Mouse (Mus musculus): ENCODE data around the gene Ptk6. TPM values are rescaled to one million over a fixed set of nuclear protein-coding genes. Genes with fewer than 3 reads are reported as not detected.

The Ptk6 gene
- polyA plus RNA-seq, 1 experiment from 2014 or later = 0.05 TPM

DNA sequence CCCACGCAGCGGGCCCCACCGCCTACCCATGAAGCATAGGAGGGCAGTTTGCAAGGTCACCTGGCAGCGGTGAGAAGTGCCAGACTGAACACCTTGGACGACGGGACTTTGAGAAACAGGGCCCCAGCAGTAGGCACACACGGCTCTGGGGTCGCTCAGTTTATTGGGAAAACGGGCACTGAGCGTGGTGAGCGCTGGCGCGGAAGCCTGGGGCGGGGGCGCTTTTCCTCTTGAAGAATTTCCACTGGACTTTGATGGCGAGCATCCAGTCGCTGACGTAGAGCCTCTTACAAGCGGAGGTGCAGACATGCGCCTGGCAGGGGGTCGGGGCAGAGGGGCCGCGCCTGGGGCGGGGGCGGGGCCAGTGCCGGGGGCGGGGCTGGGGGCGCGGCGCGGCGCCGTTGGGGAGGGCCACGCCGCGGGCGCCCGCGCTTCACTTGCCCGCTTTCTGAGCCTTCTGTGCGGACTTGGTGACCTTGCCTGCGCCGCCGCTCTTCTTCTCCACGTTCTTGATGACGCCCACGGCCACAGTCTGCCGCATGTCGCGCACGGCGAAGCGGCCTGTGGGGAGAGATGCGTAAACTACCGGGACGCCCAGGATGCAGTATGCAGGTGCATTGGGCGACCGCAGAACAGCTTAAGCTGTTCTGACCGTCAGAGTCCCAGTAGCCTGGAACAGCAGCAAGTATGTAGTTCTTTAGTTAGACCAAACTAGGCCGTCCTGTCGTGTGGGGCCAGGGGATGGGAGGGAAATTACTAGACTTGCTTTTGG lies 54.9 kb downstream of the Ptk6 start:
- Histone ChIP-seq H3K27me3 (peaks cover 41% of the 10 kb centered on the region), H3K4me2 (peak overlapping the region; percentile 91), H3K27ac (no peak overlapping the region), H3K9me3 (no peaks in the 10 kb centered on the region), H3K36me3 (no peaks in the 10 kb centered on the region), H3K9ac (0 out of 2 replicates have a peak overlapping the region, but pooled peaks have one; percentile 9), H3K4me3 (peak overlapping the region; percentile 38), H3K4me1 (peaks cover 10% of the 10 kb centered on the region)
- peak; percentile 60; the same call in 1 of the 2 replicates for ATAC-seq (ENCODE audit: borderline replicate concordance, extremely low read depth, low FRiP score, low TSS enrichment)
- WGBS = under 1% methylated on average over 47 of the region's 61 CpGs

DNA sequence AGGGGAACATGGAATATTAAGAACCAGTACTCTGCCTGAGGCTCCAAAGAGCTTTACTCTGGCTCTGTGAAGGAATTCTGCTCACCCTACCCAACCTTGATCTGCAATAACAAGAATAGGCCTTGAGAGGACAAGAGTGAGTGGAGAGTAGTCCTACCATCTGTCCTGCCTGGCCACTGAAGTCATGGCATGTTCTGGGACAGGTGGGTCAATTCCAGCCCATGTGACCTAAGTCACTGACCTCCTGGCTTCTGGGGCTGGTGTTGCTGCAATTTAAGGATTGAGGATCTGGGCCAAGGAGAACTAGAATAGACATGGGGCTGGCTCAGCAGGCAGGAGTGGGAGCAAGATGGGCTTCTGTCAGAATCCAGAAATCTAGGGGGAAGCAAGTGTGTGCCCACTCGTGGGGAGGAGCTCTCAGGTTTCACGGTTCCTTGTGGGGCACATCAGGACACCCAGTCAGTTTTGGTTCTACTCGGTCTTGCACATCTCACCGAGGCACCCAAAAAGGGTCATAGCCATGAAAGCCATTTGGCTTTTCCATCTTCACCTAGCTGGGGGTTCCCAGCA lies 55.5 kb downstream of the Ptk6 start:
- no peak for ATAC-seq (ENCODE audit: borderline replicate concordance, extremely low read depth, low FRiP score, low TSS enrichment)
- peak overlapping the region; percentile 38; the same call in 1 of the 2 replicates for H3K4me3 ChIP-seq
- H3K4me2 ChIP-seq = peak overlapping the region; percentile 91
- H3K9ac ChIP-seq = no peak overlapping the region
- peaks cover 41% of the 10 kb centered on the region for H3K27me3 ChIP-seq
- H3K36me3 ChIP-seq = no peaks in the 10 kb centered on the region
- H3K4me1 ChIP-seq = peaks cover 10% of the 10 kb centered on the region
- 41% methylated on average over 4 of the region's 4 CpGs for WGBS
- no peaks in the 10 kb centered on the region for H3K9me3 ChIP-seq
- no peak overlapping the region for H3K27ac ChIP-seq

DNA sequence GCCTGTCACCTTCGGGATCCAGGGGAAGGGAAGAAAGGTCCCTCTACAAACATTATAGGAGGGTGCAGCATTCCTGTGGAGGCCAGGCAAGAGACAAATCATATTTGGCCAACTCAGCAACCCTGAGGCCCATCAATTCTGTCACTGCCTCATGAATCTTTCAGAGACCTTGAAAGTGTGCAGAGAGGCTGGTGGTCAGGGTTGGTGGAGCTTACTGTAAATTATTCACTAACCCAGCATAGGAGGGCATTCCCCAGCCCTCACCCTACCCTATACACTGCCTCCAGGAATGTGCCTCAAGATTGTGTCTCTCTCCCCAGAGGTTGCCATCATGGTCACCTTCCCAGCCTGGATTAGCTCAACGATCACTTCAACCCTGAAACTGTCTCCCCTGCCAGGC lies 57.9 kb downstream of the Ptk6 start:
- Histone ChIP-seq H3K27ac (no peak overlapping the region), H3K27me3 (peaks cover 32% of the 10 kb centered on the region), H3K36me3 (no peaks in the 10 kb centered on the region), H3K9me3 (no peaks in the 10 kb centered on the region), H3K4me1 (peaks cover 10% of the 10 kb centered on the region), H3K9ac (no peak overlapping the region), H3K4me2 (no peak overlapping the region), H3K4me3 (no peak overlapping the region)
- 72% methylated on average over 2 of the region's 2 CpGs for WGBS
- ATAC-seq (ENCODE audit: borderline replicate concordance, extremely low read depth, low FRiP score, low TSS enrichment) = no peak

Other genes with a start within 250 kb of the Ptk6 start
- 109 and 125 TPM in 2 replicates for gene Nkain4, start 248.1 kb downstream of the Ptk6 start, polyA plus RNA-seq (2015; fragmentation: Nextera tagmentation; extraction: Ambion mirVana)
- 97.0 and 107 TPM in 2 replicates for gene Arfgap1, start 235.6 kb downstream of the Ptk6 start, polyA plus RNA-seq (2015; fragmentation: Nextera tagmentation; extraction: Ambion mirVana)
- 0.38 and 0.61 TPM in 2 replicates for gene Col20a1, start 216.3 kb downstream of the Ptk6 start, polyA plus RNA-seq (2015; fragmentation: Nextera tagmentation; extraction: Ambion mirVana)
- gene Chrna4, start 159.2 kb downstream of the Ptk6 start, polyA plus RNA-seq (2015; fragmentation: Nextera tagmentation; extraction: Ambion mirVana) = 0.41 and 0.65 TPM in 2 replicates
- 0.14 and 0.29 TPM in 2 replicates for gene Kcnq2, start 67.5 kb downstream of the Ptk6 start, polyA plus RNA-seq (2015; fragmentation: Nextera tagmentation; extraction: Ambion mirVana)
- gene Eef1a2, start 45.8 kb downstream of the Ptk6 start, polyA plus RNA-seq (2015; fragmentation: Nextera tagmentation; extraction: Ambion mirVana) = 0.31 and 0.54 TPM in 2 replicates
- 317 and 334 TPM in 2 replicates for gene Ppdpf, start 15.5 kb downstream of the Ptk6 start, polyA plus RNA-seq (2015; fragmentation: Nextera tagmentation; extraction: Ambion mirVana)
- gene Srms, start 10.4 kb upstream of the Ptk6 start, polyA plus RNA-seq (2015; fragmentation: Nextera tagmentation; extraction: Ambion mirVana) = 0.29 and 0.31 TPM in 2 replicates
- gene Fndc11, start 17.2 kb upstream of the Ptk6 start, polyA plus RNA-seq (2015; fragmentation: Nextera tagmentation; extraction: Ambion mirVana) = 0.25 and 0.32 TPM in 2 replicates
- 2.6 and 3.1 TPM in 2 replicates for gene Helz2, start 39.2 kb upstream of the Ptk6 start, polyA plus RNA-seq (2015; fragmentation: Nextera tagmentation; extraction: Ambion mirVana)
- gene Gmeb2, start 85.2 kb upstream of the Ptk6 start, polyA plus RNA-seq (2015; fragmentation: Nextera tagmentation; extraction: Ambion mirVana) = 14.9 and 15.7 TPM in 2 replicates
- gene Stmn3, start 111.7 kb upstream of the Ptk6 start, polyA plus RNA-seq (2015; fragmentation: Nextera tagmentation; extraction: Ambion mirVana) = 3.0 and 7.7 TPM in 2 replicates
- gene Rtel1, start 117.0 kb upstream of the Ptk6 start, polyA plus RNA-seq (2015; fragmentation: Nextera tagmentation; extraction: Ambion mirVana) = 51.2 and 52.7 TPM in 2 replicates
- gene Zgpat, start 162.1 kb upstream of the Ptk6 start, polyA plus RNA-seq (2015; fragmentation: Nextera tagmentation; extraction: Ambion mirVana) = 39.0 and 40.7 TPM in 2 replicates
- gene Arfrp1, start 162.6 kb upstream of the Ptk6 start, polyA plus RNA-seq (2015; fragmentation: Nextera tagmentation; extraction: Ambion mirVana) = 61.8 and 66.7 TPM in 2 replicates
- 20.8 and 21.9 TPM in 2 replicates for gene Lime1, start 177.3 kb upstream of the Ptk6 start, polyA plus RNA-seq (2015; fragmentation: Nextera tagmentation; extraction: Ambion mirVana)